Mouse (Mus musculus) E14TG2a.4 (cell line): Measurements from ENCODE around the gene Cfc1.
"Not testable (repeated sequence)": the region's sequence is repeated elsewhere in the genome, so short reads cannot be mapped to it uniquely, and the experiment has no call there.

Experiments used
- H3K27me3 ChIP-seq: 2 replicates; pipeline ENCODE4 v1.6.1; 2014; ENCODE audit warnings: low read length, control low read depth; ENCODE audit not compliant: insufficient read depth
- H3K36me3 ChIP-seq: 2 replicates; pipeline ENCODE4 v1.6.1; 2014; ENCODE audit warnings: low read length, control low read depth; ENCODE audit not compliant: insufficient read depth
- H3K4me1 ChIP-seq: replicated peaks from 2 replicates; pipeline ENCODE4 v1.6.1; 2014; ENCODE audit warnings: low read depth, low read length, control low read depth
- H3K4me3 ChIP-seq: replicated peaks from 2 replicates; pipeline ENCODE4 v1.5.1; 2014; ENCODE audit warnings: mild to moderate bottlenecking, low read length
- H3K9me3 ChIP-seq: 2 replicates; pipeline ENCODE4 v1.6.1; 2014; ENCODE audit warnings: low read length, control low read depth
- CTCF ChIP-seq: conservative IDR thresholded peaks from 2 replicates; pipeline ENCODE4 v1.5.1; 2014; ENCODE audit warnings: low read length
- NANOG ChIP-seq: IDR thresholded peaks from 2 replicates; pipeline ENCODE4 v1.6.1; 2014; ENCODE audit warnings: borderline replicate concordance, low read length, mixed read lengths
- POU5F1 ChIP-seq: IDR thresholded peaks from 2 replicates; pipeline ENCODE4 v1.6.1; 2014; ENCODE audit warnings: low read length, borderline replicate concordance

Cfc1 gene

DNA sequence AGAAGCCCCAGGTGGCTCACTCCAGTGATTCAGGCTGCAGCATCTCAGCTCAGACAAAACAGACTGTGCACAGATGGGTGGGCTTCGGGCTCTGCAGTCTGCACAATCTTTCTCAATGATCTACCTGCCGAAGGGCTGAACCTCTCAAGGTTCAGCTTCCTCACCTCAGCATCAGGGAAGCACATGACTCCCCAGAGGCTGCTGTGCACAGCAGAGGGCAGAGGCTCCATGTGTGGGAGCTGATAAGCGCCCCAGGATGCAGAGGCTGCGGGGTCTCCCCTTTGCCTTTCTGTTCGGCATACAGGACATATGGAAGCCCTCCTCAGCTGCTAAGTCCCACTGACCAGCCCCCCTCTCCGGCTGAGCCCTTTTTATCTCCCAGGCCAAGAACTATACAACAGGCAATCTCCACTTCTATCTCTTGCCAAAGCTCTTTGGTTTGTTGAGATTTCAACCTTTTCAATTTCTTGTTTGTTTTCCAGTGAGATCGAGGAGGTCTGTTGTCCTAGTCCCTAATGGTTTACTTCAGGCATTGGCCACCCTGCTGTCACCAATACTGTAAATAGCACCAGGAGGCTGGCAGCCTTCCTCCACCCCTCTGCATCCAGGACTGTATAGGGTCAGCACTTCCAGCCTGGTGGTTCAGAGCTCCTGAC, at the start of gene Cfc1:
Gene Cfc1 (plus strand): TSS at position 606 of the 656 bp plus-strand sequence.
- Histone ChIP-seq H3K4me1 (peaks cover 44% of the 10 kb centered on the region), H3K4me3 (peak within 1 kb of the TSS; percentile 74), H3K27me3 (peaks cover 30% of the 10 kb centered on the region)
- H3K9me3 ChIP-seq, H3K36me3 ChIP-seq: not testable (repeated sequence)

GRCm38 (mm10) chr1:34487383-34487782, 48.1 kb upstream of the Cfc1 start:
- no peak for TF ChIP-seq NANOG
- TF ChIP-seq CTCF, result peak; percentile 22
- no peaks in the 10 kb centered on the region; the same call in 1 of the 2 replicates for H3K9me3 ChIP-seq
- H3K4me1 ChIP-seq, result peaks cover 10% of the 10 kb centered on the region
- no peak overlapping the region for H3K4me3 ChIP-seq
- H3K36me3 ChIP-seq, result no peaks in the 10 kb centered on the region
- H3K27me3 ChIP-seq, result peaks cover 10% of the 10 kb centered on the region

- no peak for TF ChIP-seq POU5F1
- no peak for TF ChIP-seq NANOG
- TF ChIP-seq CTCF, result no peak
- Histone ChIP-seq H3K4me1 (peaks cover 10% of the 10 kb centered on the region), H3K4me3 (no peak overlapping the region), H3K36me3 (no peaks in the 10 kb centered on the region), H3K27me3 (peaks cover 10% of the 10 kb centered on the region), H3K9me3 (no peaks in the 10 kb centered on the region; the same call in 1 of the 2 replicates)
Observed at GRCm38 (mm10) chr1:34489852-34490541, 45.5 kb upstream of the Cfc1 start.

DNA sequence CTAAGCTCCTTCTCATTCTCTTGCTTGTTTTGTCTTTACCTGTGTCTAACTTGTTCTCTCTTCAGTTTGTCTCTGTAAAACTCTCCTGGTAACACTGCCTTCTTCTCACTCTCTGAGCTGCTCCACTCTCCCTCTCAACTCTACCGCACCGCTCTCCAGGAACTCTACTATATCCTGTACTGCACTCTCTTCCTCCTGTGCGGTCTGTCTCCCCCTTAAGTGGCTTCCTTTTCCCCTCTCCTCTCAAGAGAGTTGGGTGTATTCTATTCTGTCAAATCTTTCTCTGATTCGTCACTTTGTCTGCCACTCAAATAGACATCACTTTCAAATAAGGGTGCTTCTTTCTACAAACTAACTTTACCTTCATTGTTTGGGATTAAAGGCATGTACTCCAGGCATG, 44.0 kb upstream of the Cfc1 start:
- no peak for TF ChIP-seq POU5F1
- Histone ChIP-seq H3K4me1 (no peaks in the 10 kb centered on the region), H3K36me3 (no peaks in the 10 kb centered on the region), H3K27me3 (peaks cover 5% of the 10 kb centered on the region; the same call in 1 of the 2 replicates), H3K4me3 (no peak overlapping the region), H3K9me3 (no peaks in the 10 kb centered on the region; the same call in 1 of the 2 replicates)

DNA sequence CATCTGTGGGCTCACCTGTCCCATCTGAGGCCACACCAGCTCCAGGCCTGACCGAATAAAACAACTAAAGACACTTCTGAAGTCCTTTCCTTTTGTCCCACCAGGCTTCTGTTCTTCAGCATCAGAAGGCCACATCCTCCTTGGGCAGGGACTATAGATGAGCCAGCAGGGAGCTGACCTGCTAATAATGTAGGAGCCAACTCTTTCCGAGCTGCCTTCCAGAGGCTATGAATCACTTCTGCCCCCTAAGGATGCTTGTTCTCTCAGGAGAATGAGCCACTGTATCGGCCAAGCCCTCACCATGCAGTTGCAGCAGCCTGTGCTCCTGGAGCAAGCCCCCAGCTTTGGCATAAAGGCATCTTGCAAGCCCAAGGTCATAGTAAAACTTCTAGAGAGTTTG, 32.5 kb upstream of the Cfc1 start:
- Histone ChIP-seq H3K27me3 (peaks cover 34% of the 10 kb centered on the region), H3K9me3 (no peaks in the 10 kb centered on the region), H3K36me3 (no peaks in the 10 kb centered on the region), H3K4me3 (no peak overlapping the region), H3K4me1 (peaks cover 24% of the 10 kb centered on the region)
- TF ChIP-seq CTCF, result no peak
- no peak for TF ChIP-seq NANOG
- no peak for TF ChIP-seq POU5F1

DNA sequence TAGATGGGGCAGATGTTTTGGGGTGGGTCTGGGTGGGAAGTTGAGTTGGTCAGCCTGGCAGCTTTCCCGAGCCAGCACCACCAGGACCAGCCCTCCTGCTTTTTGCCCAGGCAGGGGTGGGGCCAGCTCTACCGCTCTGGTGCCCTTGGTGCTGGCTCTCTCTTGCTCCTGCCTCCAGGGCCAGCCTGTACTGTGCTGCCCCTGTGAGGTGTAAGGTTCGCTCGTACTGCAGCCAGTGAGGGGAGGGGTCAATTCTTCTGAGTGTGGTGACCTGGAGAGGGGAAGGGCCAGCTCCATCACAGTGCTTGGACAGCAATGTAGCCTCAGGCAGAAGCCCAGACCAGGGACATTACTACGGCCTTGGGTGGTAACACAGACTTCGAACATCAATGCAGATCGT, 30.1 kb upstream of the Cfc1 start:
- TF ChIP-seq POU5F1 (no peak), NANOG (no peak), CTCF (no peak)
- H3K9me3 ChIP-seq, result peaks cover 4% of the 10 kb centered on the region; the same call in 1 of the 2 replicates
- peaks cover 17% of the 10 kb centered on the region for H3K27me3 ChIP-seq
- H3K4me3 ChIP-seq, result no peak overlapping the region
- H3K4me1 ChIP-seq, result peaks cover 10% of the 10 kb centered on the region
- no peaks in the 10 kb centered on the region for H3K36me3 ChIP-seq

DNA sequence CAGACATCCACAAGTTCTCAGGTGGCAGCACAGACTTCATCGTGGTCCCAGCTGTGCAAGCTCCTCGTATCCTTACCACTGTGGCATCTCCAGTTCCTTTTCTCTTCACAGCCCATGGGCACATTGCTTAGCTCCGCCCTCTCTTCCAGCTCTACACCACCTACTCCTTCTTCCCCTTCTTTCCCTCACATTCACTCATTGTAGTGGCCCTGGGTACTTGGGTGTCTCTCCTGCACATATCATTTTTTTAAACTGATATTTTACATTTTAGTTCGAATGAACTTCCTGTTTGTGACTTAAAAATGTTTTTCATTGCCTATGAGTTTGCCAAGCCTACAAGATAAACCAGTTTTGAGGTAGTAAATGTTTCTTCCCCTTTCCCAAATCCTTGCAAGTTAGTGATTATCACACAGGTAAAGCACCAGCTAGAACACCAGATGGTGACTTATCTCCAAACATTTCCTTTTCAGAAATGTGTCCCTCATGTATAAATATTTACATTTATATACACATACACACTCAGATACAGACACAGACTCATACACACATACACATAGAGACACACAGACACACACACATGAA, 29.4 kb upstream of the Cfc1 start:
- no peak overlapping the region for H3K4me3 ChIP-seq
- peaks cover 4% of the 10 kb centered on the region; the same call in 1 of the 2 replicates for H3K9me3 ChIP-seq
- peaks cover 16% of the 10 kb centered on the region for H3K27me3 ChIP-seq
- peaks cover 15% of the 10 kb centered on the region for H3K4me1 ChIP-seq
- no peak for TF ChIP-seq POU5F1
- TF ChIP-seq CTCF, result no peak
- no peak for TF ChIP-seq NANOG
- no peaks in the 10 kb centered on the region for H3K36me3 ChIP-seq

DNA sequence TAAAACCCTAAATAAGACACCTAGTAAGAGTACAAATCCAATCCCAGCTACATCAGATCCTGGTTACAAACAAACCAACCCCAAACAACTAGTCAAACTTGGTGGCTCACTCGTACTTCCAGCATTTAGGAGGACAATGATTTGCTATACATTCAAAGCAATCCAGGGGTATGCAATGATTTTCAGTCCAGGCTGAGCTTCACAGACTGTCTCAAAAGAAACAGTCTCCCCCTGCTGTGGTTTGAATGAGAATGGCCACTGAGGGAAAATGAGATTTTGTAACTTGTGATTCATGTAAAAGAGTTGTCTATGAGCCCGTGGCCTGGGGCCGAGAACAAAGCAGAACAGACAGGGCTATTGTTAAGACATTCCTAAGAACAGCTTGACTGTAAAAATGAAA, 27.5 kb upstream of the Cfc1 start:
- H3K4me1 ChIP-seq, result peaks cover 15% of the 10 kb centered on the region

GRCm38 (mm10) chr1:34510575-34510981, 24.9 kb upstream of the Cfc1 start:
- H3K4me1 ChIP-seq, result peaks cover 14% of the 10 kb centered on the region
- H3K36me3 ChIP-seq, result no peaks in the 10 kb centered on the region
- no peaks in the 10 kb centered on the region for H3K27me3 ChIP-seq
- H3K9me3 ChIP-seq, result peaks cover 4% of the 10 kb centered on the region; the same call in 1 of the 2 replicates
- TF ChIP-seq POU5F1 (no peak), NANOG (no peak), CTCF (no peak)
- H3K4me3 ChIP-seq, result peak overlapping the region; percentile 60

More for the DNA sequence above, 27.5 kb upstream of the Cfc1 start:
- no peak for TF ChIP-seq POU5F1
- no peak for TF ChIP-seq NANOG
- TF ChIP-seq CTCF, result no peak
- H3K9me3 ChIP-seq, result peaks cover 4% of the 10 kb centered on the region; the same call in 1 of the 2 replicates
- H3K4me3 ChIP-seq, result no peak overlapping the region
- H3K27me3 ChIP-seq, result 0 out of 2 replicates have a peak, but pooled peaks cover 3% of the 10 kb centered on the region
- no peaks in the 10 kb centered on the region for H3K36me3 ChIP-seq
